Mouse (Mus musculus) liver, adult 2 months (tissue): ENCODE measurements around the gene Epb41l1. TPM values are rescaled to one million over a fixed set of nuclear protein-coding genes. Genes with fewer than 3 reads are reported as not detected.
A peak's percentile ranks its signal among the peaks of the same experiment; 100 is the strongest.

Experiments used
- DNase-seq: peaks from one replicate; pipeline ENCODE4 v3.0.0-alpha.2; 2011; ENCODE audit warnings: low read depth, low spot score; ENCODE audit errors: extremely low read depth
- H3K27ac ChIP-seq: fragments of 200-500 bp; replicated peaks from 2 replicates; pipeline ENCODE4 v1.5.1; 2012; ENCODE audit warnings: low read depth, mild to moderate bottlenecking, control low read depth, inconsistent platforms, low read length; ENCODE audit not compliant: insufficient read depth
- H3K27me3 ChIP-seq: fragments of 200-500 bp; 2 replicates; pipeline ENCODE4 v1.6.1; 2012; ENCODE audit warnings: mild to moderate bottlenecking, moderate library complexity, low read length, inconsistent platforms; ENCODE audit not compliant: control insufficient read depth, insufficient read depth
- H3K36me3 ChIP-seq: fragments of 200-500 bp; 2 replicates; pipeline ENCODE4 v1.6.1; 2012; ENCODE audit warnings: low read length, inconsistent platforms; ENCODE audit not compliant: control insufficient read depth, insufficient read depth
- H3K4me1 ChIP-seq: fragments of 200-500 bp; 2 replicates; pipeline ENCODE4 v1.6.1; 2011; ENCODE audit warnings: low read length; ENCODE audit not compliant: control insufficient read depth, insufficient read depth
- H3K4me3 ChIP-seq: fragments of 200-500 bp; 2 replicates; pipeline ENCODE4 v1.5.1; 2011; ENCODE audit warnings: low read depth, mild to moderate bottlenecking, control low read depth, low read length, moderate library complexity; ENCODE audit not compliant: insufficient read depth
- H3K79me2 ChIP-seq: fragments of 200-500 bp; 2 replicates; pipeline ENCODE4 v1.6.1; 2012; ENCODE audit warnings: inconsistent platforms, mild to moderate bottlenecking, low read length, moderate library complexity; ENCODE audit not compliant: control insufficient read depth, insufficient read depth
- H3K9ac ChIP-seq: fragments of 200-500 bp; 2 replicates; pipeline ENCODE4 v1.6.1; 2012; ENCODE audit warnings: low read depth, mild to moderate bottlenecking, control low read depth, inconsistent platforms, low read length
- CTCF ChIP-seq: fragments of 200-500 bp; IDR thresholded peaks from 2 replicates; pipeline ENCODE4 v1.5.1; 2011; ENCODE audit warnings: low read depth, low read length, control low read depth
- POLR2A ChIP-seq: fragments of 200-500 bp; IDR thresholded peaks from 2 replicates; pipeline ENCODE4 v1.6.1; 2011; ENCODE audit warnings: low read length, control low read depth; ENCODE audit not compliant: insufficient read depth; ENCODE audit errors: extremely low read depth
- WGBS: fragments of 180-500 bp; shearing (Covaris S2); methylation state at CpG from one replicate; pipeline ENCODE4 v1.1.7; 2018; 5-methylcytosine and 5-hydroxymethylcytosine counted together
- polyA plus RNA-seq: library from polyadenylated mRNA; depleted of rRNA; stranded (reverse); fragments of >200 nt; gene quantifications from 2 replicates; pipeline ENCODE4 v1.2.3, GENCODE M21; 2012
- total RNA-seq: library from RNA; depleted of rRNA; stranded (reverse); fragments of >200 nt; gene quantifications from 2 replicates; pipeline ENCODE4 v1.2.3, GENCODE M21; 2014

Epb41l1 gene
- total and polyA plus RNA-seq, 2 experiments: 1.1 to 1.2 TPM

- Histone ChIP-seq H3K4me3 (no peak overlapping the region), H3K36me3 (no peaks in the 10 kb centered on the region), H3K79me2 (no peaks in the 10 kb centered on the region), H3K27me3 (peaks cover 7% of the 10 kb centered on the region; the same call in 1 of the 2 replicates), H3K27ac (no peak overlapping the region), H3K4me1 (peaks cover 3% of the 10 kb centered on the region; the same call in 1 of the 2 replicates), H3K9ac (no peak overlapping the region)
- 70% methylated on average over 2 of the region's 2 CpGs for WGBS
- no peak for DNase-seq
- TF ChIP-seq POLR2A (no peak), CTCF (no peak)
Observed at GRCm38 (mm10) chr2:156425618-156426017, 4.9 kb downstream of the Epb41l1 start.

- Histone ChIP-seq H3K36me3 (no peaks in the 10 kb centered on the region), H3K27me3 (peaks cover 6% of the 10 kb centered on the region; the same call in 1 of the 2 replicates), H3K9ac (no peak overlapping the region), H3K4me3 (no peak overlapping the region), H3K4me1 (peaks cover 2% of the 10 kb centered on the region; the same call in 1 of the 2 replicates), H3K27ac (no peak overlapping the region), H3K79me2 (no peaks in the 10 kb centered on the region)
- DNase-seq: no peak
- no peak for TF ChIP-seq CTCF
- TF ChIP-seq POLR2A: no peak
- 82% methylated on average over 4 of the region's 4 CpGs for WGBS
Observed at GRCm38 (mm10) chr2:156426151-156426550, 5.4 kb downstream of the Epb41l1 start.

DNA sequence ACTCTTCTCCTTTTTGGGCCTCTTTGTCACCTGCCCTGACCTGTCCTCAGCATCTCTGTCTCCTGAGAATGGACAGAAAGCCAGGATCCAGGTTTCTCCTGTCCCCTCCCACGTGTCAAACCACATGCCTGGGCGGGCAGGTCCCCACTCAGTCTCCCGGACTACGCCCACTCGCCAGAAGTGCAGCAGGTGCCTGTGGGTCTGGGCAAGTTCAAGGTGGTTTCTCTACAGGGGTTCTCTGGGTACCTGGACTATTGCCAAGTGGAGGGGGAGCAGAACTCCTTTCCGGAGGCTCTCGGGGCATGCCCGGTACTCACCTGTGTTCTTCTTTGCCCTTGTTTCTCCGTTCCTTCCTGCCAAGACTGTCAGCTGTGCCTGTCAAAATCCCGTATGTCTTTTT is 9.1 kb downstream of the Epb41l1 start:
- no peak overlapping the region for H3K9ac ChIP-seq
- WGBS: 85% methylated on average over 10 of the region's 10 CpGs
- TF ChIP-seq POLR2A (no peak), CTCF (no peak)
- no peak overlapping the region for H3K27ac ChIP-seq
- no peak overlapping the region for H3K4me3 ChIP-seq
- H3K36me3 ChIP-seq: no peaks in the 10 kb centered on the region
- H3K27me3 ChIP-seq: no peaks in the 10 kb centered on the region
- peaks cover 6% of the 10 kb centered on the region for H3K4me1 ChIP-seq
- no peaks in the 10 kb centered on the region for H3K79me2 ChIP-seq
- no peak for DNase-seq

DNA sequence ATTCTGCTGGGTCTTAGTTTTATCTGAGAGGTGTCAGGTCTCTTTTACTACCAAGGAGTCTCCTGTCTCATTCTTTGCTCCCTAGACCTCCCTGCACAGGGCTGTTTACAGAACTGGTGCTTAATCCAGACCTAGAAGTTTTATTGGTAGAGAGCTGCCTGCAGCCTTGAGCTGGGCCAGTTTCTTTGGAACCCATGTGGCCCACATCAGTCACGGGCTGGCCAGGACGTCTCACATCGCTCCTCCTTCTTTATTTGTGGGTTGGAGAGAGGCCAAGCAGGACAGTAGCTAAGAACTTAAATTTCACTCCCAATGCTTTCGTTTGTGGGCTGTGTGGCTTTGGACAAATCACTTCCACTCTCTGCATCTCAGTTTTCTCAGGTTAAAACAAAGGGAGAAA is 9.6 kb downstream of the Epb41l1 start:
- peak; percentile 53 for DNase-seq
- no peak overlapping the region for H3K27ac ChIP-seq
- H3K79me2 ChIP-seq: no peaks in the 10 kb centered on the region
- no peak overlapping the region for H3K4me3 ChIP-seq
- TF ChIP-seq CTCF (no peak), POLR2A (no peak)
- peaks cover 6% of the 10 kb centered on the region for H3K4me1 ChIP-seq
- no peak overlapping the region for H3K9ac ChIP-seq
- H3K36me3 ChIP-seq: no peaks in the 10 kb centered on the region
- 9% methylated on average over 4 of the region's 4 CpGs for WGBS
- no peaks in the 10 kb centered on the region for H3K27me3 ChIP-seq

DNA sequence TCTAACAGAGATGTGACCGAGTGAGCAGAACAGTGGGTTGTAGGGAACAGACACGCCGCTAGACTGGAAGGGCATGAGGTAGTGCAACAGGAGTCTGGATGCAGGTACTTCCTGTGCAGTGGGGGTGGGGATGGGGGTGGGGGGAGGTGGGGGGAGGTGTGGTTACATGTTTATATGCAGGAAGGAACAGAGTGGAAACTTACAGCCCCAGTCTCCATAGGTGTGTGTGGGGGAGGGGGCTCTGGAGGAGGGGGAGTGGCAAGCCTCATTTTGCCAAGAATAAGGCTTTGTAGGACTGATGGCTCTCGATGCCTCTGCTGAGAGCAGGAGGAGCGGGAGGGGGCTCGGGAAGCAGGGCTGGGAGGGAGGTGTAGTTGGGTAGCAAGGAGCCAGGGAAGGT is 10.7 kb downstream of the Epb41l1 start:
- DNase-seq: no peak
- H3K27ac ChIP-seq: no peak overlapping the region
- H3K36me3 ChIP-seq: no peaks in the 10 kb centered on the region
- no peak for TF ChIP-seq CTCF
- no peak for TF ChIP-seq POLR2A
- H3K27me3 ChIP-seq: no peaks in the 10 kb centered on the region
- WGBS: 88% methylated on average over 6 of the region's 6 CpGs
- no peak overlapping the region for H3K9ac ChIP-seq
- no peak overlapping the region for H3K4me3 ChIP-seq
- no peaks in the 10 kb centered on the region for H3K79me2 ChIP-seq
- H3K4me1 ChIP-seq: peaks cover 6% of the 10 kb centered on the region

DNA sequence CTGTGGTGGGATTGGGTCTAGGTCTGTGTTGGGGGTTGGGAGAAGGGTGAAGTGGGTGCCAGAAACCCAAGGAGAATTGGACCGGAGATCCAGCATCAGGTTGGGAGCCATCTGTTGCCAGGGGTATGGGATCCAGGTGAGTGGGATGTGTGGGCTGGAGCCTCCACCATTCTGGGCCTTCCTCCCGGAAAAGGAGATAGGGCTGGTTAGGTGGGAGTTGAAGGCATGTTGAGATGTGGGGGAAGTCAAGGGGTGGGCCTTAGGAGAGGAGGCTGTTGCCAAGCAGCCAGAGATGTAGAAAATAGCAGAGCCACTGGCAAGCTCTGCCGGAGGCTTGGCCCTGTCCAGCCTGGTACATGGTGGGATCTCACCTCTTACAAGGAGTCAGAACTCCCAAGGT is 11.4 kb downstream of the Epb41l1 start:
- no peak for DNase-seq
- WGBS: 99% methylated on average over 3 of the region's 3 CpGs
- TF ChIP-seq POLR2A: no peak
- no peak for TF ChIP-seq CTCF
- Histone ChIP-seq H3K4me3 (no peak overlapping the region), H3K27ac (no peak overlapping the region), H3K27me3 (no peaks in the 10 kb centered on the region), H3K79me2 (no peaks in the 10 kb centered on the region), H3K4me1 (peaks cover 6% of the 10 kb centered on the region), H3K36me3 (no peaks in the 10 kb centered on the region), H3K9ac (no peak overlapping the region)
